Comparison of ENCODE assay signal across 11 mouse cellular contexts in genomic region chr7:58797281-58797680, GRCm38 (mm10).
DNase-seq lines count a peak whose midpoint lies in the region.
"Had no signal": no experiment of that assay in that cellular context is flagged by ENCODE, and none has a peak within 500 bp of the region (broad histone marks: within the 10 kb centered on the region; RNA-seq: fewer than 3 reads in every experiment).

No protein-coding gene starts in this region.

- peak; percentile 68 for DNase-seq in gastrocnemius, adult 18-20 months (ENCODE audit: low spot score)
- DNase-seq in gastrocnemius, postnatal 4 days (ENCODE audit: low spot score in 2 of 2) = no peak
- peak; percentile 26 for DNase-seq in gastrocnemius, postnatal 10 days
- DNase-seq in gastrocnemius, postnatal 36 days = peak; percentile 22 to 42
- no peak for DNase-seq in spleen, postnatal 36 days (ENCODE audit: low spot score in 2 of 2)
- DNase-seq in right cerebral cortex, postnatal 14 days = no peak
- DNase-seq: adrenal gland, adult 8-10 months; adrenal gland, postnatal 25 days; cerebellum, adult 18-20 months; cerebellum, adult 9-10 months; heart, adult 2 months had no signal

- intact Hi-C loops in gastrocnemius, postnatal 36 days (cut with DNase I) = loop anchor here (5.0 kb wide), 1 partner anchor 45 kb away; no protein-coding TSS in a partner anchor

Comparison
In these comparisons a context has a peak if more than half of its experiments do, and no peak if none do; other contexts are left out.
1. DNase-seq: peak in gastrocnemius, adult 18-20 months (single experiment), gastrocnemius, postnatal 10 days (single experiment) and gastrocnemius, postnatal 36 days (2 of 2); none in gastrocnemius, postnatal 4 days (0 of 2), spleen, postnatal 36 days (0 of 2) and right cerebral cortex, postnatal 14 days (single experiment).